Mouse (Mus musculus) heart, adult 2 months (tissue): Measurements from ENCODE around the gene Rnaseh2c.

Experiments used
- CTCF ChIP-seq: fragments of 200-600 bp; IDR thresholded peaks from 2 replicates; pipeline ENCODE4 v1.8.1; 2022; ENCODE audit warnings: antibody characterized with exemption, mild to moderate bottlenecking, moderate library complexity
- EP300 ChIP-seq: fragments of 200-500 bp; IDR thresholded peaks from 2 replicates; pipeline ENCODE4 v1.6.1; 2011; ENCODE audit warnings: low read depth, low read length, control low read depth; ENCODE audit not compliant: insufficient read depth
- POLR2A ChIP-seq: fragments of 200-500 bp; IDR thresholded peaks from 2 replicates; pipeline ENCODE4 v1.6.1; 2011; ENCODE audit warnings: mild to moderate bottlenecking, low read depth, low read length, control low read depth; ENCODE audit not compliant: insufficient read depth

DNA sequence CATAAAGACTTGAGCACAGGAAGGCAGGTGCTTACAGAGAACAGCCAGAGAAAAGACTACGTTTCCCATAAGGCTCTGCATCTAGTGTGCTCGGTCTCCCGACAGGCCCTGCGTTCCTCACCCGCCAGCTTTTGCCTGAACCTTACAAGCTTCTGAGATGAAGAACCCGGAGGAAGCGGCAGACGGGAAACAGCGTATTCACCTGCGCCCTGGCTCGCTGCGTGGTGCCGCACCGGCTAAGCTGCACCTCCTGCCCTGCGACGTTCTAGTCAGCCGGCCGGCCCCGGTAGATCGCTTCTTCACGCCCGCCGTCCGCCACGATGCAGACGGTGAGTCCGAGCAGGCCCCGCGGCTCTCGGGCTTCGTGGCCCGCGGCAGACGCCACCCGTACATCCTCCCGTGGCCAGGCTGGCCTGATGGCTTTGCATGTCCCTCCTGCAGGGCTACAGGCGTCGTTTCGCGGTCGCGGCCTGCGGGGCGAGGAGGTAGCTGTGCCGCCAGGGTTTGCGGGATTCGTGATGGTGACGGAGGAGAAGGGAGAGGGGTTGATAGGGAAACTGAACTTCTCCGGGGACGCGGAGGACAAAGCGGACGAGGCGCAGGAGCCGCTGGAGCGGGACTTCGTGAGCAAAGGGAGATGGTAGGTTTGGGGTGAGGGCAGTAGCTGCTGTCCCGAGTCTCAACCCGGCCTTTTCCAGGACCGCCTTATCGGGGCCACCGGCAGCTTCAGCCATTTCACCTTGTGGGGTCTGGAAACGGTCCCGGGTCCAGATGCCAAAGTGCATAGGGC, at the start of gene Rnaseh2c:
- TF ChIP-seq EP300 (0 out of 2 replicates have a peak, but pooled peaks have one; percentile 39), POLR2A (peak; percentile 74), CTCF (no peak)
